Mouse (Mus musculus) ovary, postnatal 14 days (tissue): ENCODE measurements around the gene Hdc.

Experiments used
- DNase-seq: peaks from one replicate; pipeline ENCODE4 v3.0.0; 2022; ENCODE audit warnings: low spot score

Hdc gene

DNA sequence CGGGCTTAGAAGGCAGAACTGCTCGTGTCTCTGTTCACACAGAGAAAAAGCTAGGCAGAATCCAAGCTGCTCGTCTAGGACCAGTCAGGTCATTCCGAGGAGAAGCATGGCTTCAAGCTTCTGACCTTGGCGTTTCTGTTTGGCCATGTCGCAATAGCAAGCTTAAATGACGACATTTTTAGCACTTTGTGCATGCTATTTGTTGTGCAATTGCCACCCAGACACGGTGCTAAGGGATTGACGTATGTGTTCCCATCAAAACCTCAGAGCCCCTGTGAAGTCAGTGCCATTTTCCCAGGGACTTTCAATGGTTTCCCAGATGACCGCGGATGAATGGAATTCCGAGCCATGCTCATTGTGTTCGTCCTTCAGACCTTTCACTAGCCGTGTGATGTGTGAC lies 18.6 kb downstream of the Hdc start:
- no peak for DNase-seq

DNA sequence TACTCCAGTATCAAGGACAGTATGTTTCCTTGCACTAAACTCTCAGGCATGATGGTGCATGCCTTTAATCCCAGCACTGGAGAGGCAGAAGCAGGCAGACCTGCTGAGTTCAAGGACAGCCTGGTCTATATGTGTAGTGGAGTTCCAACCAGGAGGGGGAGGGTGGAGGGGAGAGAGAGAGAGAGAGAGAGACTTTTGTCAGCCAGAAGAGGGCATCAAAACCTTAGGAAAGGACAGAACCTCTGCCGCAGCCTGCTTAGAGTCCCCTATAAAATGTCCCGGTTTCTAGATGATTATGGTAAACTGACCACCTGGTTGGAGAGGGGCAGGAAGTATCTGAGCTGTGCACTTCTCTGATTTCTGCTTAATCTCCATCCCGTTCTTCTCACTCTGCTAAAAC lies 20.1 kb downstream of the Hdc start:
- DNase-seq = no peak

DNA sequence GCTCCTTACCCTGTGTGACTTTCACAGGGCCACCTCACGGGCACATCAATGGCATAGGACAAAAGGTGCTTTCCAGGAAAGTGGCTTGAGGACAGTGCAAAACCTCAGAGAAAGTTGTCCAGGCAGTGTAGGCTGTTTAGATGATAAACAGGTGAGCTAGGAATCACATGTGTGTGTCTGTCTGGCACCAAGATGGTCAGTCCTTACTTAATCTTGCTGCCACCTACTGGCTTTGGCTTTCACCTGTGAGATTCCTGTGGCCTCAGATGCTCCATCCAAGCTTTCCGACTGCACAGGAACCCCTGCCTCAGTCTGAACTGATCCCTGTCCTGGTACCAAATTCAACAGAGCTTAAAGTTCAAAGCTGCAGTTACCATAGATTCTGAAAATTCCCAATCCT lies 20.7 kb downstream of the Hdc start:
- DNase-seq = no peak

DNA sequence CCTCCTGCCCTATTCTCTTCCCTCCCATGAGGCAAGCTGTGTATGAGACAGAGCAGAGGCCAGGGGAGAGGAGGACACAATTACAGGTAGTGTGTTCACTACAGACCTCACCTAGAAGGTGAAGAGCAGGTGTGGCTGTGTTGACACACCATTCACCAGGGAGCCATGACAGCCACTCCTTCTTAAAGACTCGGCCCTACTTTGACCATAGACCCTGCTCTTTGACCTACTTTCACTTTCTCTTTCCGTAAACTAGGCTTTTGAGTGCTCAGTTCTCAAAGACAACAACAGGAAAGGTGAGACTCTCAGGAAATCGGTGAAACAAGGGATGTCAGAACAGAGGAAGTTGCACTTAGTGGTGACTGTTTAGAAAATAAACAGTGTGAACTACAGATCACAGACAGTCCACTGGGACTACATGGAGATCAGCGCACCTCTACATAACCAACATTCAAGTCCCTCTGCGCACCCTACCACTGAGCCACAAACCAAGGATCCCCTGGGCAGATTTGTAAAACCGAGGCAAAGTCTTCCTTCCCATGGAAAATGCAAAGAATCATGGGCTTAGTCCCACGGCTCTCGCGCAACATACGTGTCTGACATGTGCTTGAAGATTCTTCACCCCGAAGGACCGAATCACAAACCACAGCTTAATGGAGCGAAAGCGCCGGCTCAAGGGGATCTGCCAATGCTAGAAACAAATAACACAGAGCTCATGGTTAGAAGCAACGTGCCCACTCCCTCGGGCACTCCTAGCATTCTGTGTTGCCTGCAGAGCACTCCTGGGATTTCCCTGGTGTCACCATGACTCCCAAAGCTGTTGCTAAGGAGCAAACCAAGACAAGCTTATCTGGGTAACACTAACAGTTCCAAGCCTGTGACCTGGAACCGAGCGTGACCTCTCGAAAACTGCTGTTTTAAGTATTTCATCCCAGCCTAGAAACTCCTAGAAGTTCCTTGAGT lies 21.5 kb downstream of the Hdc start:
- DNase-seq = no peak

DNA sequence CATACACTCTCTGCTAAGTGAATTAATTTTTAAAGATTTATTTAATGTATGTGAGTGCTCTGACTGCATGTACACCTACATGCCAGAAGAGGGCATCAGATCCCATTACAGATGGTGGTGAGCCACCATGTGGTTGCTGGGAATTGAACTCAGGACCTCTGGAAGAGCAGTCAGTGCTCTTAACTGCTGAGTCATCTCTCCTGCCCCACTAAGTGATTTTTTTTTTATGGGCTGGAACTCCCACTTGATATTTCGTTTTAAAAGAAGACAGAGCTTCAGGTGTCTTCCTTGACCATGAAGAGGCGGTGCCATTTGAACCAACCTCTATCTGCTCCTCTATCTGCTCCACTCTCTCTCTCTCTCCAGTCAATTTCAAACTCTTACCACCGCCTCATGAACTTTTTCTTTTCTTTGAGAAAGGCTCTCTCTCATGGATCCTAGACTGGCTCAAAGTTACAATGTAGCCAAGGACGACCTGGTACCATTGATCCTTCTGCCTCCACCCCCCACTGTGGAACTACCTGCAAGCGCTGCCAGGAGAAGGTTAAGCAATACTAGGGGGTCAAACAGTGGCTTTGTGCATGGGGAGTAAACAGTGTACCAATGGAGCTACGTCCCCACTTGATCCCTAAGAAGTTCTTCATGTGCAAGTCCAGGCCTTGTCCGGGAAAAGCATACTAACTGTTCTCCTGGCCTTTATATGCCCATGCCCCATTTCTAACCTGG lies 22.6 kb downstream of the Hdc start:
- no peak for DNase-seq

- DNase-seq = peak; percentile 52
Observed at GRCm38 (mm10) chr2:126593831-126594610, 25.1 kb downstream of the Hdc start.

GRCm38 (mm10) chr2:126591304-126591703 lies 27.8 kb downstream of the Hdc start:
- DNase-seq = no peak

DNA sequence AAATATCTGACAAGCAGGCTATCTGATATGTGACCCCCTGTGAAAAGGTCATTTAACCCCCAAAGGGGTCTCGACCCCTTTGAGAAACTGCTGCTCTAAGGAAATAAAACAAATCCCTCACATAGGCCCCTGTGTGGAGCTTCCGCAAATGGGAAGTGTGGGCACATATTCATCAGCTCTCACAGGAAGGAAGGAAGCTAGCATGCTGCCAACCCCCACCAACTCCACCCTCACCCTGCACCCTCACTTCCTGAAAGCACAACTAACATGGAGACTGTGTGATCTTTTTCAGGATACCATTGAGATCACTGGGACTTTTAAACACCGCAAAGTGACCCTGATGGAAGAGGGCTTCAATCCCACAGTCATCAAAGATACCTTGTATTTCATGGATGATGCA lies 31.6 kb downstream of the Hdc start:
- no peak for DNase-seq

DNA sequence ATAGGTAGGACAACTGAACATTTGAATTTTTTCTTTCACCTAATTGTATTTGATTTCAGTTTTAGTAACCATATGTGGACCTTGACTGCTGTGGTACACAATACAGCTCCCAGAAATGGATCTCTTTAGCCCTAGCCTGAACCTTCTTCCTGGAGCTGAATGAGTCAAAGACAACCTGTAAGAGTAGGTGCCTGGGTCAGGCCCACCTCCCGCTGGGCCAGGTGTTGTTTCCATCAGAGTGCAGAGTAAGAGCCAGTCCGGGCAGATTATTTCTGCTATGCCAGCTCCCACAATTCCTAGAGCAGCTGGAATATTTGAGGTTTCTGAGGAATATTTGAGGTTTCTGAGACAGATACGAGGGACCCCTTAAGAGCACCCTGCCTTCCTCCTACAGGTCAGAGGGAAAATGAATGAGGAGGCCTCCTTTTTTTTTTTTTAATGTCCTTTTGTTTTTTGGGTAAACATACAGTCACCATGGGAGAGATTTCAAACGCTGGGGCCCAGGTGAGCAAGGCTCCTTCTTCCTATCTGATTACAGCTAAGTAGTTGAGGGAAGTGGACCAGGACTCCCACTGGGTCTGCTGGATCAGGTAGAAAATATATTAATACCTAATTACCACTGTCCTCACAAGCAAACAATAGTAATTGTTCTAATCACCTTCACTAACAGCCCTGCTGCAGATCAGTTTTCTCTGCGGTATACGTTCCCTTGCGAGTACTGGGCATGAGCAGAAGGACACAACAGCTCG lies 34.3 kb downstream of the Hdc start:
- no peak for DNase-seq

GRCm38 (mm10) chr2:126583960-126584359 lies 35.1 kb downstream of the Hdc start:
- no peak for DNase-seq

GRCm38 (mm10) chr2:126579282-126579681 lies 39.8 kb downstream of the Hdc start:
- no peak for DNase-seq

- no peak for DNase-seq
Observed at GRCm38 (mm10) chr2:126577362-126577761, 41.7 kb downstream of the Hdc start.

DNA sequence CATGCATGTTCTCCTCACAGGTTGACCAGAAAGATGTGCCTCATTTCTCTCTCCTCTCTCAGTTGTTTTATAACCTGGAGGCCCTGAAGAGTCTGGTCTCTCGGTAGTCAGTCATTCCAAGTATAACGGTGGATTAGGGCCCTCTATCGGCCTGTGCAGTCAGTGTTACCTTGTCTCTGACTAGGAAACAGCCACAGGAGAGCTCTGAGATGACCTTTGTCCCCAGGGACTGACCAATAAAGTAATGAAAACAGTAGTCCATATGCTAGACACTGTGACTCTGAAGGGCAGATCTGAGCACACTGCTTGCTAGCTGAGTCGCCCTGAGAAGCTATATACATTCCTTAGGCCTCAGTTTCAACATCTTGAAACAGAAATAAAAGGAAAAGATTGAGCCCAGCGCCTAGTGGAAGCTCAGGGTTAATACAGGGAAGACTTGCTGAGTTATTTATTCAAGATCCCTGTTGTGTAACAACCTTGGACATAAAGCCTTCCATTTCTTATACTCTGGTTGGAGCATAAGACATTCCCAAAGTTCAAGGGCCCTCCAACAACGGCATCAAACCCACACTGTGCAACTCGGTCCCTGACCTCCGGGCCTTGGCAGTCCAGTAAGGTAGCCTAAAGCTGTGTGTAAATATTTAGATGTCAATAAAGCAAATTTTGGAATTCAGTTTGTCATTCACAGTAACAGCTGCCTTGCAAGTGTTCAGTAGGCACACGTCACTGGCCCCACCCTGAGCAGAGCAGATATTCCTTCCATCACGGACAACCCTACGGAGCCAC lies 43.5 kb downstream of the Hdc start:
- DNase-seq = no peak

GRCm38 (mm10) chr2:126572747-126573146 lies 46.4 kb downstream of the Hdc start:
- DNase-seq = no peak

DNA sequence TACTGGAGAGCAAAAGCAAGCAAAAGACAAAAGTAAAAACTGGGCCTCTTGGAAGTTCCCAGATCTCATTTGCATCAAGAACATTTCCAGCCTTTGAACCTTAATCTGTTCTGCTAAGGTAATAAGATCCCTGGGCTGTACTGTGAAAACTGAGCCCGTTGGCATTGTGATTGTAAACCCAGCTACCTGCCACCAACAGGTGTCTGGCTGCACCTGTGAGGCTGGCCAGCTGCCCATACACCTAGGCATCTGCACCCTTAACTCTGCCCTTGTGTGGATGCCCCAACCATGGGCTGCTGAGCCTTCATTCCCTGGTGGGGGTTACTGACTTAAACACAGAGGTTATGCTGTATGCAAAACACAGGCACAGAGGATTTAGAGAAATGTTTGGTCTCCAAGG lies 46.9 kb downstream of the Hdc start:
- DNase-seq = no peak

DNA sequence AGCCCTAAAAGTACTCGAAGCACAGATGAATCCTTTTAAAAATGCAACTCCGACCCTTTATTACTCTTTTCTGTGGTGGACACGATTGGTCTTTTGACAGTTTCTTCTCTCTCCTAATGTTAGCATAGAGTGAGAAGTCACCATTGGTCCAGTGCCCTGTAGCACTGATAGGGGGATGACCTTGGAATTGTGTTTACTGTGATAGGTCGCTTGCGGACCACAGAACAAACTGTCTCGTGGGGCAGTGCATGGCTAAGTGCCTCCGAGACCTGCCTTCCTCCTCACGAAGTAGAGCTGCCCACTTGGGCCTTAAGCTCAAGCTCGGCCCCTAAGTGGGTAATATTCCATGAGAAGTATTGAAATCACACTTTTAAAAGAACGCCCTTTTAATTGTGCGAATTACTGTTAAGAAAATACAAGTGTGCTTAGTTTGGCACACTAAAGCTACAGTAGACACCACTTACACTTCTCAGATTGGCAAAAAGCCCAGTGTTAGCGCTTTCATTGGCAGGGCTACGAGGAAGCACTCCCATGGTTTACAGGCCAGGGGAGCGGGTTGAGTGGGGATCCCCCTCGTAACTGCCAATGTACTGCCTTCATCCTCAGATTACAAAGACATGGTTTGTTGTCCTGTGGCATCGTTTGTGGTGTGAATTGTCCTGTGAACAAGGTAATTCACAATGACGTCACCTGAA lies 55.5 kb downstream of the Hdc start:
- DNase-seq = no peak

GRCm38 (mm10) chr2:126560094-126560493 lies 59.0 kb downstream of the Hdc start:
- no peak for DNase-seq

GRCm38 (mm10) chr2:126555533-126555932 lies 63.6 kb downstream of the Hdc start:
- DNase-seq = no peak

DNA sequence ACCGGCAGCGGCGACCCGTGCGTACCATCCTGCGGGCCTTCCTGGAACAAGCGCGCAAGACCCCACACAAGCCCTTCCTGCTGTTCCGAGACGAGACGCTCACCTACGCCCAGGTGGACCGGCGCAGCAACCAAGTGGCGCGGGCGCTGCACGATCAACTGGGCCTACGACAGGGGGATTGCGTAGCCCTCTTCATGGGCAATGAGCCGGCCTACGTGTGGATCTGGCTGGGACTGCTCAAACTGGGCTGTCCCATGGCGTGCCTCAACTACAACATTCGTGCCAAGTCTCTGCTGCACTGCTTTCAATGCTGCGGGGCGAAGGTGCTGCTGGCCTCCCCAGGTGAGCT lies 65.8 kb downstream of the Hdc start:
- no peak for DNase-seq
